Mouse (Mus musculus) granulocyte monocyte progenitor cell, adult 5-6 weeks (primary cell): Measurements from ENCODE around the gene Defb9. TPM values are rescaled to one million over a fixed set of nuclear protein-coding genes. Genes with fewer than 3 reads are reported as not detected.
"Not testable (repeated sequence)": the region's sequence is repeated elsewhere in the genome, so short reads cannot be mapped to it uniquely, and the experiment has no call there.

ENCODE experiments used
- ATAC-seq: replicated peaks from 2 replicates; pipeline ENCODE4 v1.8.0; 2016; ENCODE audit warnings: mild to moderate bottlenecking, moderate TSS enrichment, inconsistent platforms; ENCODE audit not compliant: poor library complexity, severe bottlenecking
- total RNA-seq, 2 experiments: library from RNA; stranded (forward) in 1 of 2; stranded (reverse) in 1 of 2; fragments of 200-712, 200-1000 nt in 1 of 2; fragments of >200 nt in 1 of 2; fragmentation: Nextera tagmentation in 1 of 2; gene quantifications; 2 replicates each; pipeline ENCODE4 v1.2.3; 2014 to 2017

Defb9 gene
- not detected in 2 replicates for total RNA-seq (2014; fragmentation: Nextera tagmentation)
- total RNA-seq (2017), result not detected in 2 replicates

GRCm38 (mm10) chr8:21885321-21885720, at the start of gene Defb9:
Gene Defb9 (minus strand): TSS chr8:21885421.
- ATAC-seq, result not testable (repeated sequence)

GRCm38 (mm10) chr8:21932610-21933009, 47.4 kb upstream of the Defb9 start, which contains the start of gene Defb15:
Gene Defb15 (minus strand): TSS chr8:21932710.
- ATAC-seq, result no peak

GRCm38 (mm10) chr8:21930754-21931153, 45.5 kb upstream of the Defb9 start:
- ATAC-seq, result not testable (repeated sequence)

- no peak for ATAC-seq
Observed at GRCm38 (mm10) chr8:21915625-21916024, 30.4 kb upstream of the Defb9 start.

- no peak for ATAC-seq
Observed at GRCm38 (mm10) chr8:21912554-21912953, 27.3 kb upstream of the Defb9 start.

- no peak for ATAC-seq
Observed at GRCm38 (mm10) chr8:21911931-21912330, 26.7 kb upstream of the Defb9 start.

GRCm38 (mm10) chr8:21906290-21906689, 21.1 kb upstream of the Defb9 start, which contains the start of gene Defb11:
Gene Defb11 (minus strand): TSS chr8:21906412.
- not testable (repeated sequence) for ATAC-seq

- ATAC-seq, result not testable (repeated sequence)
Observed at GRCm38 (mm10) chr8:21858586-21858985, 26.6 kb downstream of the Defb9 start, which contains the start of gene Defb10. Gene Defb10 (plus strand): TSS chr8:21858901.

Other genes with a start within 250 kb of the Defb9 start
- gene Defa17, start 229.6 kb downstream of the Defb9 start, total RNA-seq (2014; fragmentation: Nextera tagmentation), result not detected in 2 replicates
- gene Defa17, start 229.6 kb downstream of the Defb9 start, total RNA-seq (2017), result not detected in 2 replicates
- gene Defa34, start 219.6 kb downstream of the Defb9 start, total RNA-seq (2014; fragmentation: Nextera tagmentation), result not detected in 2 replicates
- gene Defa34, start 219.6 kb downstream of the Defb9 start, total RNA-seq (2017), result not detected in 2 replicates
- not detected in 2 replicates for gene AY761184, start 181.8 kb downstream of the Defb9 start, total RNA-seq (2014; fragmentation: Nextera tagmentation)
- gene AY761184, start 181.8 kb downstream of the Defb9 start, total RNA-seq (2017), result not detected in 2 replicates
- not detected in 2 replicates for gene Defa24, start 150.9 kb downstream of the Defb9 start, total RNA-seq (2014; fragmentation: Nextera tagmentation)
- not detected in 2 replicates for gene Defa24, start 150.9 kb downstream of the Defb9 start, total RNA-seq (2017)
- not detected in 2 replicates for gene Defb50, start 61.9 kb downstream of the Defb9 start, total RNA-seq (2014; fragmentation: Nextera tagmentation)
- gene Defb50, start 61.9 kb downstream of the Defb9 start, total RNA-seq (2017), result not detected in 2 replicates
- gene Defb2, start 45.5 kb downstream of the Defb9 start, total RNA-seq (2014; fragmentation: Nextera tagmentation), result not detected in 2 replicates
- not detected in 2 replicates for gene Defb2, start 45.5 kb downstream of the Defb9 start, total RNA-seq (2017)
- gene Defb10, start 26.5 kb downstream of the Defb9 start, total RNA-seq (2014; fragmentation: Nextera tagmentation), result not detected in 2 replicates
- not detected in 2 replicates for gene Defb10, start 26.5 kb downstream of the Defb9 start, total RNA-seq (2017)
- not detected in 2 replicates for gene Defb11, start 21.0 kb upstream of the Defb9 start, total RNA-seq (2014; fragmentation: Nextera tagmentation)
- gene Defb11, start 21.0 kb upstream of the Defb9 start, total RNA-seq (2017), result not detected in 2 replicates
- gene Defb15, start 47.3 kb upstream of the Defb9 start, total RNA-seq (2014; fragmentation: Nextera tagmentation), result not detected in 2 replicates
- not detected in 2 replicates for gene Defb15, start 47.3 kb upstream of the Defb9 start, total RNA-seq (2017)
- not detected in 2 replicates for gene Defb35, start 52.9 kb upstream of the Defb9 start, total RNA-seq (2014; fragmentation: Nextera tagmentation)
- gene Defb35, start 52.9 kb upstream of the Defb9 start, total RNA-seq (2017), result not detected in 2 replicates
- not detected in 2 replicates for gene Defb13, start 61.3 kb upstream of the Defb9 start, total RNA-seq (2014; fragmentation: Nextera tagmentation)
- gene Defb13, start 61.3 kb upstream of the Defb9 start, total RNA-seq (2017), result not detected in 2 replicates
- gene Fam90a1a, start 73.3 kb upstream of the Defb9 start, total RNA-seq (2014; fragmentation: Nextera tagmentation), result not detected in 2 replicates
- not detected in 2 replicates for gene Fam90a1a, start 73.3 kb upstream of the Defb9 start, total RNA-seq (2017)
- gene Ccdc70, start 84.4 kb upstream of the Defb9 start, total RNA-seq (2014; fragmentation: Nextera tagmentation), result not detected in 2 replicates
- gene Ccdc70, start 84.4 kb upstream of the Defb9 start, total RNA-seq (2017), result not detected in 2 replicates
- gene Atp7b, start 174.9 kb upstream of the Defb9 start, total RNA-seq (2014; fragmentation: Nextera tagmentation), result 0.32 and 0.53 TPM in 2 replicates
- gene Atp7b, start 174.9 kb upstream of the Defb9 start, total RNA-seq (2017), result 0.22 and 0.31 TPM in 2 replicates
- gene Alg11, start 175.3 kb upstream of the Defb9 start, total RNA-seq (2014; fragmentation: Nextera tagmentation), result 9.6 and 11.4 TPM in 2 replicates
- 13.5 and 19.4 TPM in 2 replicates for gene Alg11, start 175.3 kb upstream of the Defb9 start, total RNA-seq (2017)
- not detected in 2 replicates for gene Nek5, start 239.6 kb upstream of the Defb9 start, total RNA-seq (2014; fragmentation: Nextera tagmentation)
- gene Nek5, start 239.6 kb upstream of the Defb9 start, total RNA-seq (2017), result not detected in 2 replicates